Mouse (Mus musculus) lung, postnatal 10 days (tissue): Measurements from ENCODE around the gene Ilf3.
A peak's percentile ranks its signal among the peaks of the same experiment; 100 is the strongest.

Experiments used
- DNase-seq: peaks from one replicate; pipeline ENCODE4 v3.0.0; 2021

Gene Ilf3

GRCm38 (mm10) chr9:21440387-21440786, 72.7 kb downstream of the Ilf3 start:
- DNase-seq: no peak

GRCm38 (mm10) chr9:21443853-21444252, 76.2 kb downstream of the Ilf3 start:
- no peak for DNase-seq

- no peak for DNase-seq
These were observed 76.9 kb downstream of the Ilf3 start for GRCm38 (mm10) chr9:21444574-21444973.

GRCm38 (mm10) chr9:21445081-21445744, 77.5 kb downstream of the Ilf3 start:
- DNase-seq: no peak

- no peak for DNase-seq
These were observed 80.1 kb downstream of the Ilf3 start for GRCm38 (mm10) chr9:21447778-21448177.

- DNase-seq: no peak
These were observed 82.0 kb downstream of the Ilf3 start for GRCm38 (mm10) chr9:21449710-21450109.

- peak; percentile 63 for DNase-seq
These were observed 82.6 kb downstream of the Ilf3 start for GRCm38 (mm10) chr9:21450270-21450669.

GRCm38 (mm10) chr9:21451391-21451790, 83.7 kb downstream of the Ilf3 start:
- DNase-seq: peak; percentile 69

GRCm38 (mm10) chr9:21451870-21452269, 84.2 kb downstream of the Ilf3 start:
- DNase-seq: peak; percentile 26

GRCm38 (mm10) chr9:21453003-21453402, 85.3 kb downstream of the Ilf3 start:
- DNase-seq: no peak

GRCm38 (mm10) chr9:21453459-21453858, 85.8 kb downstream of the Ilf3 start:
- DNase-seq: no peak

- DNase-seq: peak; percentile 45
These were observed 86.9 kb downstream of the Ilf3 start for GRCm38 (mm10) chr9:21454556-21454955.
